Mouse (Mus musculus) liver, embryonic 14.5 days (tissue): ENCODE measurements around the gene Sars.

Experiments
- CTCF ChIP-seq: IDR thresholded peaks from 2 replicates; pipeline ENCODE4 v1.5.1; 2016; ENCODE audit warnings: antibody characterized with exemption, low read depth, control low read depth
- EP300 ChIP-seq: IDR thresholded peaks from 2 replicates; pipeline ENCODE4 v1.6.1; 2016; ENCODE audit warnings: antibody characterized with exemption, low read depth

GRCm38 (mm10) chr3:108413634-108414360 is 31.2 kb downstream of the Sars start:
- TF ChIP-seq CTCF = no peak
- no peak for TF ChIP-seq EP300
